Mouse (Mus musculus) G1E (cell line): Measurements from ENCODE around the gene Cblc. TPM values are rescaled to one million over a fixed set of nuclear protein-coding genes. Genes with fewer than 3 reads are reported as not detected.
A peak's percentile ranks its signal among the peaks of the same experiment; 100 is the strongest.

ENCODE experiments used
- ATAC-seq: 2 replicates; pipeline ENCODE4 v1.8.0; 2016; ENCODE audit warnings: mild to moderate bottlenecking; ENCODE audit not compliant: insufficient number of reproducible peaks, poor library complexity, low FRiP score, severe bottlenecking; ENCODE audit errors: extremely low read depth
- DNase-seq: peaks from one replicate; pipeline ENCODE4 v3.0.0; 2012; ENCODE audit warnings: low spot score
- H3K27me3 ChIP-seq: 2 replicates; pipeline ENCODE4 v1.6.1; 2012; ENCODE audit warnings: mild to moderate bottlenecking, low read length, inconsistent platforms; ENCODE audit not compliant: insufficient read depth
- H3K36me3 ChIP-seq: replicated peaks from 2 replicates; pipeline ENCODE3; 2012; ENCODE audit warnings: mild to moderate bottlenecking, inconsistent platforms
- H3K4me1 ChIP-seq: 2 replicates; pipeline ENCODE4 v1.6.1; 2012; ENCODE audit warnings: low read depth, low read length, inconsistent platforms, mixed read lengths; ENCODE audit not compliant: insufficient read depth
- H3K4me3 ChIP-seq: 2 replicates; pipeline ENCODE4 v1.5.1; 2012; ENCODE audit warnings: low read depth, mild to moderate bottlenecking, inconsistent platforms, low read length, moderate library complexity, mixed read lengths
- H3K9me3 ChIP-seq: replicated peaks from 2 replicates; pipeline ENCODE4 v1.6.1; 2012; ENCODE audit warnings: inconsistent platforms
- CTCF ChIP-seq: IDR thresholded peaks from 2 replicates; pipeline ENCODE4 v1.5.1; 2012; ENCODE audit warnings: low read depth, low read length, inconsistent platforms, mixed read lengths
- GATA1 ChIP-seq: IDR thresholded peaks from 2 replicates; pipeline ENCODE4 v1.6.1; 2012; ENCODE audit warnings: borderline replicate concordance, low read length, inconsistent platforms, mixed read lengths
- GATA2 ChIP-seq: IDR thresholded peaks from 2 replicates; pipeline ENCODE4 v1.6.1; 2012; ENCODE audit warnings: low read depth, low read length, inconsistent platforms, borderline replicate concordance
- POLR2AphosphoS5 ChIP-seq: IDR thresholded peaks from 2 replicates; pipeline ENCODE4 v1.6.1; 2012; ENCODE audit warnings: low read depth, low read length, inconsistent platforms; ENCODE audit not compliant: insufficient replicate concordance
- TAL1 ChIP-seq: conservative IDR thresholded peaks from 2 replicates; pipeline ENCODE4 v1.6.1; 2012; ENCODE audit warnings: low read depth, low read length, inconsistent platforms, mixed read lengths
- polyA plus RNA-seq: library from polyadenylated mRNA; stranded (reverse); fragments of >175 nt; gene quantifications from 2 replicates; pipeline ENCODE4 v1.2.3, GENCODE M21; 2012
- total RNA-seq, 2 experiments: library from RNA; stranded (forward) in 1 of 2; stranded (reverse) in 1 of 2; fragments of 200-1000 nt in 1 of 2; fragments of >200 nt in 1 of 2; fragmentation: Nextera tagmentation in 1 of 2; gene quantifications; 2 replicates each; pipeline ENCODE4 v1.2.3; 2014 to 2017

Cblc gene
- total and polyA plus RNA-seq, 3 experiments, result not detected

- no peak for ATAC-seq
- no peak for DNase-seq
- TF ChIP-seq POLR2AphosphoS5, result no peak
- TF ChIP-seq TAL1, result no peak
- no peak for TF ChIP-seq CTCF
- TF ChIP-seq GATA1, result no peak
- no peak for TF ChIP-seq GATA2
- Histone ChIP-seq H3K27me3 (peaks cover 54% of the 10 kb centered on the region), H3K9me3 (no peaks in the 10 kb centered on the region), H3K4me3 (no peak overlapping the region), H3K36me3 (no peaks in the 10 kb centered on the region), H3K4me1 (peaks cover 61% of the 10 kb centered on the region)
Observed at GRCm38 (mm10) chr7:19821633-19822032, 25.0 kb upstream of the Cblc start.

GRCm38 (mm10) chr7:19820347-19821048 is 23.9 kb upstream of the Cblc start:
- TF ChIP-seq GATA2 (no peak), GATA1 (no peak), TAL1 (no peak), CTCF (no peak), POLR2AphosphoS5 (no peak)
- no peaks in the 10 kb centered on the region for H3K9me3 ChIP-seq
- no peak overlapping the region for H3K4me3 ChIP-seq
- DNase-seq (no peak), ATAC-seq (no peak)
- peaks cover 48% of the 10 kb centered on the region for H3K27me3 ChIP-seq
- peaks cover 70% of the 10 kb centered on the region for H3K4me1 ChIP-seq
- no peaks in the 10 kb centered on the region for H3K36me3 ChIP-seq

GRCm38 (mm10) chr7:19818875-19819274 is 22.3 kb upstream of the Cblc start:
- Histone ChIP-seq H3K4me1 (peaks cover 70% of the 10 kb centered on the region), H3K4me3 (no peak overlapping the region), H3K27me3 (peaks cover 41% of the 10 kb centered on the region), H3K9me3 (no peaks in the 10 kb centered on the region), H3K36me3 (no peaks in the 10 kb centered on the region)
- ATAC-seq (no peak), DNase-seq (no peak)
- TF ChIP-seq POLR2AphosphoS5, result no peak
- no peak for TF ChIP-seq TAL1
- no peak for TF ChIP-seq CTCF
- no peak for TF ChIP-seq GATA1
- TF ChIP-seq GATA2, result no peak

GRCm38 (mm10) chr7:19818440-19818839 is 21.8 kb upstream of the Cblc start:
- Histone ChIP-seq H3K4me3 (no peak overlapping the region), H3K4me1 (peaks cover 70% of the 10 kb centered on the region), H3K36me3 (no peaks in the 10 kb centered on the region), H3K9me3 (no peaks in the 10 kb centered on the region), H3K27me3 (peaks cover 36% of the 10 kb centered on the region)
- no peak for TF ChIP-seq POLR2AphosphoS5
- no peak for TF ChIP-seq CTCF
- no peak for TF ChIP-seq GATA1
- TF ChIP-seq GATA2, result no peak
- TF ChIP-seq TAL1, result no peak
- no peak for DNase-seq
- no peak for ATAC-seq

DNA sequence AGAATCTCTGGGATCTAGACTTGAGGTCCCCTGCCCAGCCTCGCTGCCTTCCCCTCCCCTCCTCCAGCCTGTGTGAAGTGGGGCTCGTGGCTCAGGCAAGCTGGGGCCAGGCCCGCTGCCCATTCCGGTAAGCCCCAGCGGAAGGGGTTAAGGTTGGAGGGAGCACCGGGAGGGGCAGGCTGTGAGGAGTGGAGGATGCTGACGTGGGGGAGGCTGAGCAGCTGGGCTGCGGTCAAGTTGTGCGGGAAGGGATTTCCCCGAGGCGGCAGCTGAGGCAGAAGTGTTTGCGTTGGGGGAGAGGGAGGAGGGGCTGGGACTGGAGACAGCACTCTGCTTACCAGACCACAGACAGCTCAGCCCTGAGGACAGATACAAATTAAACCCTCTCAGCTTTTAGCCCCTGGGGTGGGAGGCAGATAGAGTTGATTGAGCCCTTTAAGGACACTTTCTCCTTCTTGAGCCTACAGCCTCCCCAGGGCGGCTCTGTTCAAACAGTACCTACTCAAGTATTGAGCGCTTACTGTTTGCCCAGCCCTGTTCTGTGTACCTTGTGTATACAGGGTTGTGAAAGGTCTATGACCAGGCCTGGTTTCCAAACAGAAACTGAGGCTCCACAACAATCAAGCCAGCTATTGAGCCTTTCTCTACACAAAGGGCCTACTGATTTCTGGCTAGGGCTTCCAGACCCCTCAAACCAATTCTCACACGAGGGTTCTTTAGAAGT is 20.9 kb upstream of the Cblc start:
- peaks cover 29% of the 10 kb centered on the region for H3K27me3 ChIP-seq
- no peak for DNase-seq
- H3K4me1 ChIP-seq, result peaks cover 67% of the 10 kb centered on the region
- TF ChIP-seq CTCF (no peak), GATA2 (no peak), POLR2AphosphoS5 (no peak), TAL1 (no peak), GATA1 (no peak)
- peak overlapping the region; percentile 60; the same call in 1 of the 2 replicates for H3K4me3 ChIP-seq
- H3K36me3 ChIP-seq, result no peaks in the 10 kb centered on the region
- H3K9me3 ChIP-seq, result no peaks in the 10 kb centered on the region
- peak; percentile 19; the same call in 1 of the 2 replicates for ATAC-seq

GRCm38 (mm10) chr7:19816224-19816771 is 19.7 kb upstream of the Cblc start:
- TF ChIP-seq GATA1 (no peak), POLR2AphosphoS5 (no peak), GATA2 (no peak), TAL1 (no peak), CTCF (no peak)
- peak overlapping the region; percentile 70 for H3K4me3 ChIP-seq
- no peaks in the 10 kb centered on the region for H3K36me3 ChIP-seq
- ATAC-seq, result peak; percentile 73
- DNase-seq, result peak; percentile 80
- H3K4me1 ChIP-seq, result peaks cover 64% of the 10 kb centered on the region
- peaks cover 18% of the 10 kb centered on the region for H3K27me3 ChIP-seq
- no peaks in the 10 kb centered on the region for H3K9me3 ChIP-seq
